Mouse (Mus musculus) NIH3T3 (cell line): Measurements from ENCODE around the gene Rhof.
A peak's percentile ranks its signal among the peaks of the same experiment; 100 is the strongest.
"Not testable (repeated sequence)": the region's sequence is repeated elsewhere in the genome, so short reads cannot be mapped to it uniquely, and the experiment has no call there.

Experiments
- DNase-seq: peaks from one replicate; pipeline ENCODE4 v3.0.0-alpha.2; 2012; ENCODE audit warnings: low read depth

Rhof gene

DNA sequence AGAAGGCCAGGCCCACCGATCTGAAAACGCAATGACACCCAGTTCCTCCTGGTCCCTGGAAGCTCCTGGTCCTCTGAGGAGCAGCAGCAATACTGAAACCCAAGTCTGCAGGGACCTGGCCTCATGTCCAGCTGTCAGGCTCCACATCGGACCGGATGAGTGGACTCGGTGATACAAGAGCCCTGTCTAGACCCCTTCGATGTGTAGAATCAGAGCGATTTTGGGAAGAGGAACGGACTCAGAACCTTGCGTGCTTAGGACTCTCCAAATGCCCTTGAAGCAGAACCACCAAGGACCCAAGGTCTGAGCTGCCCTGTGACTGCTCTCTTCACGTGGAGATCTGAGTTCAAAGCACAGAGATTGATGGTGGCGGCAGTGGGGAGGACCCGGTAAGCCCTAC lies 64.4 kb downstream of the Rhof start, which contains the start of gene Tmem120b:
Gene Tmem120b, plus strand, starts transcription at position 301 of the 400 bp plus-strand sequence.
- no peak for DNase-seq

DNA sequence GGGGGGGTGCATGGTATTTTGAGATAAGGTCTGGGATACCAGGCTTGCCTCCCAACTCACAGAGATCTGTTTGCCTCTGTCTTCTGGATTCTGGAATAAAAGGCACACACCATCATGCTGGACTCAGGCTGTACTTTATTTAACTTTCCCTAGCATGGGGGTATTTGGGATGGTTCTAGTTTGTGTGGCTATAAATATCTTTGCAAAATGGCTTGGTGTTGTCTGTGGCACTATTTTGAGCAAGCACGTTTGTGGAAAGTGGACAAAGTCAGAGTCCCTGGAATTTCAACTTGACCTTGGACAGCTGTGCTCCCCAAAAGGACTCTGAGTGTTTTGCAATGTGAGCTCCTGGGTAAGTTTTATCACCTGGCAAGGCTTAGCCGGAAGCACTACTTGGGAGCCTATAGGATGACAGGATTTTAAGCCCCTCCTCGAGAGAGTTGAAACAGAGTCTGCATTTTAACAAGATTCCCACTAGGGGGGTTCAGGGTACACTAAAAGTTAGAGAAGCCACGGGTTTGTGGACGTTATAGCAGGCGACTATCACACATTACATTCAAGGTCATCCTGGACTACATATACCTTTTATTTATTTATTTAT lies 65.0 kb downstream of the Rhof start:
- peak; percentile 68 for DNase-seq

DNA sequence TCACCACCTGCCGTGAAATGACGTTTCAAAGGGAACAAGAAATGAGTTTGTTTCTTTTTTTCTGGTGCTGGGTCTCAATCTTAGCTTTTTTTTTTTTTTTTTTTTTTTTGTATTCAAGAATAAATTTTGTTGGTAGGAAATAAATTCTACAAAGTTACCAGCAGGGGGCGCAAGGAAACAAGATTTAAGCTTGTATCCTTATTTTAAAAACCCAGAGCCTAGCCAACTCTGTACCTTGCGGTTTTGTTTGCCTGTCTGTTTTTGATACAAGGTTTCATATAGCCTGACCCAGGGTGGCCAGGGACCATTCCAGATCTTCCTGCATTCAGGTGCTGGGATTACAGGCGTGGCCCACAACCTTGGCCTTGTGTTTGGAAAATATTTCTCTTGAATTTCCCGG lies 68.3 kb downstream of the Rhof start:
- DNase-seq: peak; percentile 92

- no peak for DNase-seq
Observed at GRCm38 (mm10) chr5:123063141-123063540, 69.4 kb downstream of the Rhof start.

GRCm38 (mm10) chr5:123061402-123061749 lies 71.1 kb downstream of the Rhof start:
- DNase-seq: not testable (repeated sequence)

GRCm38 (mm10) chr5:123060706-123061401 lies 71.6 kb downstream of the Rhof start:
- DNase-seq: peak; percentile 82

DNA sequence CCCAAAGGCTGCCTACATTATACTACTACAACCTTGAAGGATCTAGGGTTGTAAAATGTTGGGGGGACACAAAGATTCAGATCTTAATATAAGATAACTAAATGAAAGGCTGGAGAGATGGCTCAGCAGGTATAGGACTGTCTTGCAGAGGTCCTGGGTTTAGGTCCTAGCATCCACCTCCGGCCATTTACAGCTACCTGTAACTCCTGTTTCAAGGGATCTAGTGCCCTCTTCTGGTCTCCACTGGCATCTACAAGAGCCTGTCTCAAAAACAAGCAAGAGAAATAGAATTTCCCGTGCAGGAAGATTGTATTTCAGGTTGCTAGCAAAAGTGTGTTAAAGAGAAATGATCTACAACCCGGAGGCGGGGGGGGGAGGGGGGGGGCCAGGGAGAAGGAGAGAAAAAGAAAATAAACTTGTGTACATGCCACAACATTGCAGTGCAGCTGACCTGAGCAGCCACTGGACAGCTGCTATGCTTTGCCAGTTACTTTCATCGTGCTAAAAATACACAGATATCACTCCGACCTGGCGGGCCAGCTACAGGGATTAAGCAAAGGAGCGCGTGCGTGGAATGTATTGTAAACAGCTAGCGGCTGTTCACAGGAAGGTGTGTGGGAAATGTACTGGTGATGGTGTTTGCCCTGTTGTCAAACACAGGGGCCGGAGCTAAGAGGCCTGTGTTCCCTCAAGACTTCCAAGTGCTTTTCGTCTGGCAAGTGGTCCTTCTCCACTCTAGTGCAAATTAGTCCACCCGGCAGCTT lies 72.6 kb downstream of the Rhof start:
- DNase-seq: peak; percentile 80

DNA sequence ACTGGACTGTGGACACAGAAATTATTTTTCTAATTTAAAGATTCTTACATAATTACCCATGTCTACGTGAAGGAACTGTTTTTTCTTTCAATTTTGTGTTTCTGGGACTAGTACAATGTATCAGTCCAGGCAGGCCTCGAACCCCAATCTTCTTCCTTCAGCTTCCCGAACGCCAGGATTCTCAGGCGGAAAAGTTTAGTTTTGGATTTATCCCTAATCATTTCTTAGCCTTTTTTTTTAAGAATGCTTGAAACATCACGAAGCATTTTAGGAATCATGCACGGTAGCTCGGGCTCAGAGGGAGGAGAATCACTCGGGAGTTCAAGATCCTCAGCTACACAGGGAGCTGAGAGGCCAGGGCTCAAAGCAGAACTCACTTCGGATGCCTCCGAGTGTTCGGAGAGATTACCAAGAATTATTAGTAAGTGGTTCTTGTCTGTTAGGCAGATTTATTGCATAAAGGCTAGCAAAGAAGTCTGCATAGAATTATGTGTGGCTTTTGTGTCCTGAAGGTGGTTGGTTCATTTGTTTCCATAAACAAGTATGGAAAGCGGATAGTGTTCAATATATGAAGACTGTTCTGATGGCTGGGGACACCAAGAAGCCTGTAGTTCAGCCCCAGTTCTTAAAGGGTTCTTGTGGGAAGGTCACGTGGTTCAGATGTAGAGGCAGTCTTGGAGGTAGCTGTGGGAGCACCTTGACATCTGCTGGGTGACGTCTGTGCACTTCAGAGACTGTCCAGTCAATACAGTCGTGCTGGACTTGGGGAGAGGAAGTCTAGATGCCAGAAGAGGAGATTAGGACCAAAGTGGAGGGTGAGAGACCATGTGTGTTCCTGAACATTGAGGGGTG lies 74.0 kb downstream of the Rhof start:
- no peak for DNase-seq

GRCm38 (mm10) chr5:123057366-123058250 lies 74.9 kb downstream of the Rhof start:
- peak; percentile 100 for DNase-seq
